Mouse (Mus musculus): ENCODE measurements around the gene Cdkl1. TPM values are rescaled to one million over a fixed set of nuclear protein-coding genes. Genes with fewer than 3 reads are reported as not detected.

The Cdkl1 gene
- total and polyA plus RNA-seq, 3 experiments: 0.31 TPM; not detected in 2

GRCm38 (mm10) chr12:69831239-69831910, 40.3 kb upstream of the Cdkl1 start:
- TF ChIP-seq CTCF (conservative IDR thresholded peaks at IDR 0.05 in 1 of 2, IDR thresholded peaks at IDR 0.05 in 1 of 2; ENCODE audit: low read depth in 2 of 2, low read length in 2 of 2) (no peak), MAFK (IDR thresholded peaks at IDR 0.05; ENCODE audit: insufficient replicate concordance, low read length) (peak; percentile 64; the same call in 1 of the 2 replicates)
- dilution Hi-C loops (cut with MboI; ENCODE audit: extremely low pct_ligation_motif_present, extremely low pct_unique_long_range_greater_than_20kb, low sequenced_read_pairs): no loop called here
- no peak overlapping the region for H3K4me3 ChIP-seq (replicated peaks in 1 of 3; ENCODE audit: low read depth in 2 of 3, low read length in 2 of 3, poor library complexity in 1 of 3)
- H3K4me1 ChIP-seq (ENCODE audit: control insufficient read depth in 1 of 2, insufficient read depth in 2 of 2): peaks cover 0 to 1% of the 10 kb centered on the region in 2 experiments; a peak in 1 of 4 replicates
- H3K9me3 ChIP-seq (replicated peaks; ENCODE audit: low read length): no peaks in the 10 kb centered on the region
- no peak for DNase-seq (ENCODE audit: extremely low read depth)
- no peak overlapping the region for H3K27ac ChIP-seq (ENCODE audit: insufficient read depth, low read depth)
- H3K79me2 ChIP-seq (replicated peaks; ENCODE audit: control insufficient read depth, extremely low read depth, insufficient read depth, poor library complexity, severe bottlenecking): no peaks in the 10 kb centered on the region
- no peak overlapping the region for H3K9ac ChIP-seq (ENCODE audit: insufficient read depth, low read depth)
- H3K27me3 ChIP-seq (replicated peaks): no peaks in the 10 kb centered on the region
- no peak overlapping the region for H3K4me2 ChIP-seq (ENCODE audit: insufficient read depth, low read depth, poor library complexity, severe bottlenecking)
- in situ Hi-C loops (cut with MboI; ENCODE audit: low pct_ligation_motif_present, low pct_unique_long_range_greater_than_20kb, low sequenced_read_pairs): no loop called here
- peaks cover 4 to 62% of the 10 kb centered on the region in 2 experiments for H3K36me3 ChIP-seq (replicated peaks in 1 of 2; ENCODE audit: control insufficient read depth in 1 of 2, insufficient read depth in 1 of 2, low read length in 1 of 2)

DNA sequence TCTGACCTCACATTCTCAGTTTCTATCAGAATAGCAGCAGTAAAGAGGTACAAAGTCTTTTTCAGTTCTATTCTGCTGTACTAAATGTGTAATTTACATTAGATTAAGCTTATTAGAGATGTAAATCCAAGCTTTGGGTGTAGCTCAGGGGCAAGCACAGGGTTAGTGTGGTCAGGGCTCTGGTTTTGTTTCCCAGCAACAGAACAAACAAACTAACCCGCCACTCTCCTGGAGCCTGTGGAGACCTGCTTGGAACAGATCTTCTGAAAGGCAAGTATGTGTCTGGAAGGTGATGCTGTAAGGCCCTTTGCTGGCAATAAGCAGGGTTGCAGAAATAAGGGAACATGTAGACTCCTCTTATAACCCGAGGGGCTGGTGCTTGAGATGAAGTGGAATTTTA, 37.1 kb upstream of the Cdkl1 start:
- H3K4me1 ChIP-seq (ENCODE audit: control insufficient read depth in 1 of 2, insufficient read depth in 2 of 2): peaks cover 0 to 13% of the 10 kb centered on the region in 2 experiments; a peak in 1 of 4 replicates
- DNase-seq (ENCODE audit: extremely low read depth): no peak
- H3K36me3 ChIP-seq (replicated peaks in 1 of 2; ENCODE audit: control insufficient read depth in 1 of 2, insufficient read depth in 1 of 2, low read length in 1 of 2): peaks cover 13 to 52% of the 10 kb centered on the region in 2 experiments
- dilution Hi-C loops (cut with MboI; ENCODE audit: extremely low pct_ligation_motif_present, extremely low pct_unique_long_range_greater_than_20kb, low sequenced_read_pairs): no loop called here
- H3K27me3 ChIP-seq (replicated peaks): no peaks in the 10 kb centered on the region
- no peak overlapping the region for H3K9ac ChIP-seq (ENCODE audit: insufficient read depth, low read depth)
- H3K27ac ChIP-seq (ENCODE audit: insufficient read depth, low read depth): no peak overlapping the region
- H3K4me2 ChIP-seq (ENCODE audit: insufficient read depth, low read depth, poor library complexity, severe bottlenecking): no peak overlapping the region
- TF ChIP-seq MEF2A (IDR thresholded peaks at IDR 0.05; ENCODE audit: borderline replicate concordance, low read depth, low read length) (no peak), ZC3H11A (IDR thresholded peaks at IDR 0.05; ENCODE audit: low read depth, low read length) (no peak), JUND (conservative IDR thresholded peaks at IDR 0.05; ENCODE audit: low read depth, low read length) (no peak), KAT2A (IDR thresholded peaks at IDR 0.05; ENCODE audit: insufficient replicate concordance, low read length) (no peak), MYC (IDR thresholded peaks at IDR 0.05; ENCODE audit: low read depth, low read length) (no peak), ETS1 (conservative IDR thresholded peaks at IDR 0.05; ENCODE audit: low read depth, low read length) (no peak), UBTF (IDR thresholded peaks at IDR 0.05; ENCODE audit: low read depth, low read length) (no peak), PAX5 (IDR thresholded peaks at IDR 0.05; ENCODE audit: low read length) (no peak), CTCF (conservative IDR thresholded peaks at IDR 0.05 in 1 of 2, IDR thresholded peaks at IDR 0.05 in 1 of 2; ENCODE audit: low read depth in 2 of 2, low read length in 2 of 2) (no peak), TBP (conservative IDR thresholded peaks at IDR 0.05; ENCODE audit: low read depth, low read length) (no peak), ZKSCAN1 (IDR thresholded peaks at IDR 0.05; ENCODE audit: borderline replicate concordance, low read depth, low read length) (no peak), CHD1 (IDR thresholded peaks at IDR 0.05; ENCODE audit: low read depth, low read length) (no peak)
- in situ Hi-C loops (cut with MboI; ENCODE audit: low pct_ligation_motif_present, low pct_unique_long_range_greater_than_20kb, low sequenced_read_pairs): no loop called here
- no peaks in the 10 kb centered on the region for H3K9me3 ChIP-seq (replicated peaks; ENCODE audit: low read length)
- no peaks in the 10 kb centered on the region for H3K79me2 ChIP-seq (replicated peaks; ENCODE audit: control insufficient read depth, extremely low read depth, insufficient read depth, poor library complexity, severe bottlenecking)
- no peak overlapping the region for H3K4me3 ChIP-seq (replicated peaks in 1 of 3; ENCODE audit: low read depth in 2 of 3, low read length in 2 of 3, poor library complexity in 1 of 3)
